Mouse (Mus musculus) heart, adult 8-10 months (tissue): Measurements from ENCODE around the gene Nodal. TPM values are rescaled to one million over a fixed set of nuclear protein-coding genes. Genes with fewer than 3 reads are reported as not detected.

Experiments
- total RNA-seq, 4 experiments: library from RNA; stranded (reverse); gene quantifications; 2 replicates each; pipeline ENCODE4 v1.2.4; 2022

The Nodal gene
- total RNA-seq, 4 experiments from 2014 or later: 0.11 TPM; not detected in 3

Other genes with a start within 250 kb of the Nodal start
- not detected for gene Tbata, start 246.0 kb upstream of the Nodal start, total RNA-seq
- gene Adamts14, start 144.5 kb upstream of the Nodal start, total RNA-seq: 1 to 10 TPM in 2 of 4 experiments, under 1 TPM in 2; 0.69 to 1.3 (median 0.96) TPM
- under 1 TPM in 2 of 4 experiments, not detected in 2; 0.16 to 0.23 TPM for gene Prf1, start 120.1 kb upstream of the Nodal start, total RNA-seq
- 10 to 100 TPM; 11.3 to 21.8 (median 12.9) TPM for gene Pald1, start 34.4 kb upstream of the Nodal start, total RNA-seq
- gene Eif4ebp2, start 34.7 kb downstream of the Nodal start, total RNA-seq: 10 to 100 TPM; 59.5 to 77.7 (median 70.8) TPM
- 10 to 100 TPM; 32.7 to 43.3 (median 40.3) TPM for gene Lrrc20, start 57.8 kb downstream of the Nodal start, total RNA-seq
- under 1 TPM in 2 of 4 experiments, not detected in 2; 0.08 to 0.13 TPM for gene Npffr1, start 177.5 kb downstream of the Nodal start, total RNA-seq
- gene Ppa1, start 230.6 kb downstream of the Nodal start, total RNA-seq: 10 to 100 TPM; 71.2 to 81.2 (median 74.4) TPM